Mouse (Mus musculus) E14TG2a.4 (cell line): ENCODE measurements at regions not wholly inside any gene's neighbourhood (a gene's known extent, or its start where the extent isn't known, plus 50 kb on each side); places are given as distances from the start of the nearest gene placed in this dataset.

ENCODE experiments used
- CTCF ChIP-seq: conservative IDR thresholded peaks from 2 replicates; pipeline ENCODE4 v1.5.1; 2014; ENCODE audit warnings: low read length
- NANOG ChIP-seq: IDR thresholded peaks from 2 replicates; pipeline ENCODE4 v1.6.1; 2014; ENCODE audit warnings: borderline replicate concordance, low read length, mixed read lengths
- POU5F1 ChIP-seq: IDR thresholded peaks from 2 replicates; pipeline ENCODE4 v1.6.1; 2014; ENCODE audit warnings: low read length, borderline replicate concordance

GRCm38 (mm10) chr11:114313652-114314051 lies 246.8 kb upstream of the Sdk2 start:
- no peak for TF ChIP-seq CTCF
- no peak for TF ChIP-seq NANOG
- TF ChIP-seq POU5F1 = no peak
